Mouse (Mus musculus) bone marrow, adult 2 months (tissue): ENCODE measurements around the gene Poc1a.

Experiments
- CTCF ChIP-seq: fragments of 200-500 bp; IDR thresholded peaks from 2 replicates; pipeline ENCODE4 v1.5.1; 2011; ENCODE audit warnings: low read length, control low read depth; ENCODE audit not compliant: control insufficient read depth, insufficient read depth
- POLR2A ChIP-seq: fragments of 200-500 bp; IDR thresholded peaks from 2 replicates; pipeline ENCODE4 v1.6.1; 2011; ENCODE audit warnings: low read depth, mild to moderate bottlenecking, control low read depth, low read length, borderline replicate concordance; ENCODE audit not compliant: control insufficient read depth

DNA sequence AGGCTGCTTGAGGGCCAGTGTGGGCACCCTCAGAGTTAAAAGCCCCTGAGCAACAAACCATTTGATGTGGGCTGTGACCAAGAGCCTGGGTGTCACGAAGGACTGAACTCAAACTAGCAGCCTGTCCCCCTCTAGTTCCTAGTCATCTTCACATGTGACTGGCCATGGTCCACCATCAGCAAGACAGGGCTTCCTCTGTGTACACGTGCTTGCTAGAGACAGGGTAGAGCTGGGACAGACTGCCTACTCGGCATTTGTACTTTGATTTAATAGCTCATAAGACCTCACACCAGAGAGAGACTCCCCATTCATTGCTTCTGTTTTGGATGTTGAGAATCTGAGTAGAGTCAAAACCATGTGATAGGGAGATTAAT lies 60.4 kb downstream of the Poc1a start:
- TF ChIP-seq POLR2A (no peak), CTCF (no peak)
